Mouse (Mus musculus) frontal cortex, postnatal 36 days (tissue): Measurements from ENCODE around the gene Olfr972.
"Not testable (repeated sequence)": the region's sequence is repeated elsewhere in the genome, so short reads cannot be mapped to it uniquely, and the experiment has no call there.

ENCODE experiments used
- DNase-seq, 2 experiments: peaks; one replicate each; pipeline ENCODE4 v3.0.0; 2022; ENCODE audit warnings: low spot score in 2 of 2

The Olfr972 gene

GRCm38 (mm10) chr9:39866122-39866521, at the start of gene Olfr972:
Gene Olfr972, plus strand, starts transcription at chr9:39866422.
- DNase-seq, result no peak

DNA sequence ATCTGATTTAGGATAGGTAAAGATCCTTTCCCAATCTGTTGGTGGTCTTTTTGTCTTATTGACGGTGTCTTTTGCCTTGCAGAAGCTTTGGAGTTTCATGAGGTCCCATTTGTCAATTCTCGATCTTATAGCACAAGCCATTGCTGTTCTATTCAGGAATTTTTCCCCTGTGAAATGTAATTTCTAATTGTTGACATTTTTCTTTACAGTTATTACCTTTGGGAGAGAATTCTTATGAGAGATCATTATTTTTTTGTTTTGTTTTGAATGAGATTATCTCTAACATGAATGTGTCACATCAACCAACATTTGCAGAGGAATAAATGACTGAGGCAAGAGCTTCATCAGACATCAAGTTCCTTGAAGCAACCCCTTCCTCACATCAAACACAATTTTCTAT, 29.6 kb upstream of the Olfr972 start, which contains the start of gene Olfr971:
TSS of gene Olfr971 (plus strand) at position 301 of the 400 bp plus-strand sequence.
- DNase-seq, result not testable (repeated sequence)

- DNase-seq, result not testable (repeated sequence)
These were observed 5.8 kb downstream of the Olfr972 start for GRCm38 (mm10) chr9:39871986-39872385.

DNA sequence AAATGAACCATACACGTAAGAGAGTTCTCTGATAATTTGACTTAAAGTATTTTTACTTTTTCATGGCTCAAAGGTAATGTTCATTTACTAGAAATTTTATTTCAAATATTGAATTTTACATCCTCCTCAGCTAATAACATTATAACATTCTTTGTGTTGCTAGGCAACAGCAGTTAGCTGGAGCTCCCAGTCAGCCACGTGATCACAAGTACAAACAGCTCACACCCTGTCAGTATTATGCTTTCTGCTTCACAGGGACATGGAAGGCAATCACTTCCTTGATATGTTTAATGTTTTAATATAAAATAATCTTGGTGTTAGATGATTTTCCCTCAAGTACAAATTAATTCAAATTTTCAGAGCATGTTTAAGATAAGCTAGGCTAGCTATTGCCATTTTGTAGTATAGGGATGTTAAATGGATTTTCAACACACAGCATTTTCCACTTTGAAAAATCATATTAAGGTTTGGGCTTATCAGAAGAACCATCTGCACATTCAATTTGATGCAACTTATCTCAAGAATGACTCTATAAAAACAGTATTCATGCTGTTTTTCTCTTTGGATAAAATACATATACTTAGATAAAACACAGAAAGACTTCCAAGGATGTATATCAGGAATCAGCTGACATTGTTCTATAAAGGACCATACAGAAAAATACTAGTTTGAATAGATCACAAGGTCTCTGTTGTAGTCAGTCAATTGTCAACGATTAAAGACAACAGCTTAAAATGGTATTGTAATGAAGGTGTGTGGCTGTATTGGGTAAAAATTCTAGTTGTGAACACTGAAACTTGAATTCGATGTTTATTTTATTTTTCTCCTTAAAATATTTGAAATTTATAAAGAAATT, 11.5 kb downstream of the Olfr972 start:
- not testable (repeated sequence) for DNase-seq

GRCm38 (mm10) chr9:39905106-39905505, 38.9 kb downstream of the Olfr972 start:
- DNase-seq, result no peak

- DNase-seq, result no peak
These were observed 40.8 kb downstream of the Olfr972 start, which contains the start of gene Olfr229 for GRCm38 (mm10) chr9:39907036-39907435. Gene Olfr229, plus strand, starts transcription at chr9:39907336.

DNA sequence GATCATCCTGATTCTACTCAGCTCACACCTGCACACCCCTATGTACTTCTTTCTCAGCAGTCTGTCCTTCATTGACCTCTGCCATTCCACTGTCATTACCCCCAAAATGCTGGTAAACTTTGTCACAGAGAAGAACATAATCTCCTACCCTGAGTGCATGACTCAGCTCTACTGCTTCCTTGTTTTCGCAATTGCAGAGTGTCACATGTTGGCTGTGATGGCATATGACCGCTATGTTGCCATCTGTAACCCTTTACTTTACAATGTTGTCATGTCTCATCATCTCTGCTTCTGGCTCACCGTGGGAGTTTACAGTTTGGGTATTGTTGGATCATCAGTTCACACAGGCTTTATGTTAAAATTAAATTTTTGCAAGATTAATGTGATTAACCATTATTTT, 43.7 kb downstream of the Olfr972 start:
- no peak for DNase-seq
